Mouse (Mus musculus): Measurements from ENCODE around the gene Ranbp3. TPM values are rescaled to one million over a fixed set of nuclear protein-coding genes. Genes with fewer than 3 reads are reported as not detected.

The Ranbp3 gene
- polyA plus RNA-seq, 1 experiment from 2014 or later, result 109 TPM

DNA sequence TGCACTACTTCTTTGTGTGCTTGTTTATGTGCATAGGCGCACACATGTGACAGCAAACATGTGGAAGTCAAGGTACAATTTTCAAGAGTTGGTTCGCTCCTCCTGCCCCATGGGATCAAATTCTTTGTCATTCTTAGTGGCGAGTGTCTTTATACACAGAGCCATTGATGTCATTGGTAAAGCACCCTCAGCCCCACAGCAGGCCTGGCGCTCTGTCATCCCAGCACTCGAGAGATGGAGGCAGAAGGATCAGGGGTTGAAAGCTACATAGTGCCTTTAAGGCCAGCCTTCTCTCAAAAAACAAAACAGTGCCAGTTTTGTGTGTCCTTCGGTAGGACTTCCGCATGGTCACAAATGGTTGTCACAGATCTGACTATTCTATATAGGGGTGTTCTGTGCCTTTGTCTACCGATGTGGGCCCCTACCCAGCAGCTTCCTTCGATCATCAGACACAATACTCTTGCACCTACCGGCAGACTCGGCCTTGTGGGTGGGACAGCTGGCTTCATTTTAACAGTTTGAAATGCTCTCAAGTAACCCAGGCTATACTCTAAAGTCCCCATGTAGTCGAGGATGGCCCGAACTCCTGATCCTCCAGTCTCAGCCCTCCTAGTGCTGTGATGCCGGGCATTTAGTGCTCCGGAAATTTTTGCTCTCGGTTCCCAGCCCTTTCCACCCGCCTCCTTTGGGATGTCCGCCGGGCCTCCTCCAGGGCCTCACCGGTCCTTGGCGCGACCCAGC is 43.0 kb downstream of the Ranbp3 start:
- Histone ChIP-seq H3K27ac (peak overlapping the region; percentile 91), H3K4me3 (peak overlapping the region; percentile 79), H3K9me3 (no peaks in the 10 kb centered on the region), H3K36me3 (replicated peaks) (peaks cover 8% of the 10 kb centered on the region; the same call in 1 of the 2 replicates), H3K9ac (peak overlapping the region; percentile 87), H3K4me2 (peak overlapping the region; percentile 84), H3K27me3 (replicated peaks) (no peaks in the 10 kb centered on the region), H3K4me1 (peaks cover 33% of the 10 kb centered on the region)
- ATAC-seq (replicated peaks), result peak; percentile 2; the same call in 1 of the 2 replicates
- 26% methylated on average over 22 of the region's 22 CpGs for WGBS

DNA sequence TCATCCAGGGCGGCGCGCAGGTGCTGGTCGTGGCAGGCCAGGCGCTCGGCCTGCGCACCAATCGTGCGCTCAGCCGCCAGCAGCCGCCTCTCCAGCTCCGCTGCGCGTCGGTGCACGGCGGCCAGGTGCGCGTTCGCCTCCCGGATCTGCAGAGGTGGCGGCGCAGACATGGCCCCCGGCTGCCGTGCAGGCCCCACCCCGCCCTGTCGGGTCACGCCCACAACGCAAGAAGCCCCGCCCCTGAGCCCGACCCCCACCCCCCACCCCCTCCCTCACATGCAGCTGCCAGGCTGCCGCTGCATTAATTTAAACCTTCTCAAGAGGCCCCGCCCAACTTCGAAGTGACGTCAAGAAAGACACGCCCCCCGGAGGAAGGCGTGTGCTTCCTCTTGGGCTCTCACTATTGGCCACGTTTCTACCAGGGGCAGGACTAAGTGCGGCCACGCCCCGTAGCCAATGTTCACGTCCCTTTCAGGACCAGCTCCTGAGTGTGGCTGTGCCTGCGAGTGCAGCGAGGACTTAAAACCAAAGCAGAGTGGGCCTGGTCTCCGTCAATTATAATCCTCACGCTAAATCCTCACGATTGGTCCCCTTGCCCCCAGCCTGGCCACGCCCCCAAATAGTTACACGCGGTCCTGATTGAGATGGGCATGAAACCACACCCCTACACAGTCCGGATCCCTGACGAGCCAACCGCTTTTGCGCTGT is 43.7 kb downstream of the Ranbp3 start:
- ATAC-seq (replicated peaks), result peak; percentile 95
- Histone ChIP-seq H3K9me3 (no peaks in the 10 kb centered on the region), H3K36me3 (replicated peaks) (peaks cover 6% of the 10 kb centered on the region; the same call in 1 of the 2 replicates), H3K27me3 (replicated peaks) (no peaks in the 10 kb centered on the region), H3K27ac (peak overlapping the region; percentile 91), H3K4me2 (peak overlapping the region; percentile 84), H3K4me1 (peaks cover 33% of the 10 kb centered on the region), H3K4me3 (peak overlapping the region; percentile 79), H3K9ac (peak overlapping the region; percentile 87)
- WGBS, result under 1% methylated on average over 52 of the region's 55 CpGs

DNA sequence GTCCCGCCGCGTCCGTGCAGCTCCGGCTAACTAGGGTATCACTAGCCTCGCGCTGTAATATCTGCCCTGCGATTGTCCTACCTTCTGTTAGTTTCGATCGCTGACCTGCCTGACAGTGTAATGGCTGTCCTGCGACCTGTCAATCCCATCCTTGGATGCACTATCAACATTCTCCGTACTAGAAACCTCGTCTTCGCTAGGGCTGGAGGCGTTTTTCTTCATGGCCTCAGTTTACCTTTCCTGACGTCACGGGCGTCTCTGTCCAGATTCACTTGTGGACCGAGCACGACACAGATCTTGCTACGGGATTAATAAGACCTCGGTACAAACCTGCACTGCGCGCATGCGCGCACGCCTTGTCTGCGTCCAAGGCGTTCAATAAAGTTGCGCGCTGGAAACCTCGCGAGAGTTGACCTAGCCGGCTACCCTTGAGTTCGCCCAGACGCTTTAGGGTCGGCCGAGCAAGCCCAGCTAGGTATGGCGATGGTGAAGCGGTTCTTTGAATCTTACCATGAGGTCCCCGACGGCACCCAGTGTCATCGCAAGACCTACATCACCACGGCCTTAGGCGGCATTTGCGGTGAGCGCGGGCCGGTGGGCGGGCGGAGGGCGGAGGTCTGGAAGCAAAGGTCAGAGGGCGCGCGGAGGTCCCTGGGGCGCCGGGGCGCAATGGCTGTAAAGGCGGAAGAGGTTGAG is 44.4 kb downstream of the Ranbp3 start, which contains the start of the genes Ndufa11 and Vmac:
Ndufa11 (plus strand) TSS at position 405 of the 696 bp plus-strand sequence.
Vmac (minus strand) TSS at position 660 of the 696 bp plus-strand sequence.
- H3K9me3 ChIP-seq, result no peaks in the 10 kb centered on the region
- peaks cover 11% of the 10 kb centered on the region; the same call in 1 of the 2 replicates for H3K36me3 ChIP-seq (replicated peaks)
- H3K4me1 ChIP-seq, result peaks cover 33% of the 10 kb centered on the region
- H3K27me3 ChIP-seq (replicated peaks), result no peaks in the 10 kb centered on the region
- peak; percentile 81 for ATAC-seq (replicated peaks)
- peak within 1 kb of the TSS; percentile 79 for H3K4me3 ChIP-seq
- peak within 1 kb of the TSS; percentile 92 for H3K9ac ChIP-seq
- H3K4me2 ChIP-seq, result peak within 1 kb of the TSS; percentile 84
- peak within 1 kb of the TSS; percentile 91 for H3K27ac ChIP-seq
- under 1% methylated on average over 59 of the region's 59 CpGs for WGBS

DNA sequence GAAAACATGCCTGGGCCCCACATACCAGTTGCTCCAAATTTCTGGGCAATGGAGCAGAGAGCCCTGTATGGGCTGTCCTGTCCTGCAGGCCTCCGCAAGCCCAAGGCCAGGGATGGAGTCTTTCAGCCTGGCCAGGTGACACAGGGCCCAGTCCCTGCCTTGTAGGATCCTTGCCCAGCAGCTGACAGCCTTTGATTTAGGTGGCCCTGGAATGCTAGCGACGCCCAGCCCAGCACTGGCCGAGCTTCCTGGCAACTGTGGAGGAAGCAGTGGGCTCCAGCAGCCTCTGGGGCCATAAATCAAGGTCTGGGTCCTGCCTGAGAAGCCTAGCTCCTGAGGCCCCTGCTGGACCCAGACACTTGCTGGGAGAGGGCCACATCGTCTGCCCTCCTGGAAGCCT is 49.3 kb downstream of the Ranbp3 start:
- H3K27ac ChIP-seq, result no peak overlapping the region
- H3K36me3 ChIP-seq (replicated peaks), result peaks cover 27% of the 10 kb centered on the region; the same call in 1 of the 2 replicates
- H3K4me1 ChIP-seq, result peaks cover 21% of the 10 kb centered on the region
- 96% methylated on average over 5 of the region's 5 CpGs for WGBS
- H3K4me2 ChIP-seq, result no peak overlapping the region
- no peak for ATAC-seq (replicated peaks)
- no peaks in the 10 kb centered on the region for H3K9me3 ChIP-seq
- no peak overlapping the region for H3K9ac ChIP-seq
- H3K27me3 ChIP-seq (replicated peaks), result no peaks in the 10 kb centered on the region
- no peak overlapping the region for H3K4me3 ChIP-seq

DNA sequence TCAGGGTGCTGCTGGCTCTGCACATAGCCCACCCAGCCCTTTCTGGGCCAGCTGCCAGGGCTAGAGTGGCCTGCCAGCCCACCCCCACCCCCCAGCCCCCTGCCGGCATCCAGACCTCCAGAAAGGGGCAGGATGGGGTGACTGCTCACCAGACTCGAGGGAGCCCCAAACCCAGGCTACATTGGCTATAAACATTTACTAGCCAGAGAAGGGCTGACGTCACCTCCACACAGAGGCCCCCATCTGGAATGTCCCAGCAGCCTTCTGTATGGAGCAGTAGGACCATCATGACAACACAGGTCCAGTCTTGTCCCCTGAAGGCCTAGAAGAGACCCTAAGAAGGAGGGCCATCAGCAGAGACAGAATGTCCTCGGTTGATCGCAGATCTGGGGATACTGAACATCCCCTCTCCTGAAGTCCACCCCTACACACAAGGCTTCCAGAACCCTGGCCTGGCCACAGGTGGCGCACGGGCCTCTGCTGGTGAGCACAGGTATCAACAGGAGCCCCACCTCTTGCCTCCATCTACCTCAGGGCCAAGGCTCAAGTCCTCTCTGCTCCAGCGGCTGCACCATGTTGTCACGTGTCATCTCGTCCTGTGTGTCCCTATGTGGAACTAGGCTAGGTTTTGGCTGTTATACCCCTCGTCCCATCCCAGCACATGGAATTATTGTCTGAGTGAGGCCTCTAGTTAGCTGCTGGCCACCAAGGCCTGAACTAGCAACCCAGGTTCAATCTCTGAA is 50.5 kb downstream of the Ranbp3 start:
- no peak for ATAC-seq (replicated peaks)
- H3K27ac ChIP-seq, result no peak overlapping the region
- no peak overlapping the region for H3K4me3 ChIP-seq
- H3K4me2 ChIP-seq, result no peak overlapping the region
- H3K4me1 ChIP-seq, result peaks cover 14% of the 10 kb centered on the region
- peaks cover 27% of the 10 kb centered on the region; the same call in 1 of the 2 replicates for H3K36me3 ChIP-seq (replicated peaks)
- no peaks in the 10 kb centered on the region for H3K9me3 ChIP-seq
- no peak overlapping the region for H3K9ac ChIP-seq
- H3K27me3 ChIP-seq (replicated peaks), result no peaks in the 10 kb centered on the region
- WGBS, result 87% methylated on average over 11 of the region's 11 CpGs

DNA sequence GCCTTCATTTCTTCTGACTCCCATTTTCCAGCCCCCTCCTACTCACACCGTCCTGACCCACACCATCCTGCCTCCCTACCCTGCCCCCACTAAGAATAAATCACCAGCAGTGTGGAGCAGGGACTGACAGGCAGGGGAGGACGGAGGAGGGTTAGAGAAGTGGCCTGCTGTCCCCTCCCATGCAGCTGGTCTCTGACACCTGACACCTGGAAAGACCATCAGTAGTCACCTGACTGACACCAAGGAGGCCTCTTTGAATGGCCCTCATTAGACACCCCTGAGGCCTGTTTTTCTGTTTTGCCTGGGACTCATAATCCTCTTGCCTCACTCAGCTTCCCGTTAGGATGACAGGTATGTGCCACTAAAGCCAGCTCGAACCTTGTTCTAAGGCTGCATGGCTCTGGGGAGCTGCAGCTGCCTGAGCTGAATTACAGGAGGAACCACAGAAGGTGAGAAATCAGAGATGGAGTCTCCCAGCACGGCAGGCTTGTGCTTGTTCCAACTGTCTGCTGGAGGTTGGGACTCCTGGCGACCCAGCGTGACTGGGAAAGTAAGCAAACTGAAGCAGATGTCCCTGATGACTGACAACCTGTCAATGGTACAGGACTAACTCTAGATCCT is 54.0 kb downstream of the Ranbp3 start:
- Histone ChIP-seq H3K4me3 (no peak overlapping the region), H3K36me3 (replicated peaks) (peaks cover 20% of the 10 kb centered on the region; the same call in 1 of the 2 replicates), H3K4me1 (no peaks in the 10 kb centered on the region), H3K9me3 (no peaks in the 10 kb centered on the region), H3K27me3 (replicated peaks) (no peaks in the 10 kb centered on the region), H3K27ac (no peak overlapping the region), H3K9ac (no peak overlapping the region), H3K4me2 (no peak overlapping the region)
- WGBS, result 12% methylated on average over 7 of the region's 7 CpGs
- 0 out of 2 replicates have a peak, but pooled peaks have one; percentile 27 for ATAC-seq (replicated peaks)

DNA sequence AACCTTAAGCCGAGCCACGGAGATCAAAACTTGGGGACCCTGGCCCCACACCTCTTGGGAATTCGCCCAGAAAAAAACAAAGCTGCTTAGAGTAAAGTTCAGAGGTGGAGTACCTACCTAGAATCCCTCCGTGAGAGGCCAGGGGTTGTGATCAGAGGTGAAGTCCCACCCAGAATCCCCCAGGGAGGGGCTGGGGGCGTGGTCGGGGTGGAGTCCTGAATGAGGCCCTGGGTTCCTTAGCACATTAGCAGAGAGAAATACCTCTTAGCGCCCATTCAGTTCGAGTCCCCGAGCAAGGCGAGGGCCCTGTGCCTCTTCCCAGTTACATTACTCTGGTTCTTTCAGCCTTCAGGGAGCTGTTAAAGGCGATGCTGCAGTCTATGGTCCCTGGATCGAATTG is 54.6 kb downstream of the Ranbp3 start:
- Histone ChIP-seq H3K4me3 (no peak overlapping the region), H3K27ac (no peak overlapping the region), H3K9me3 (no peaks in the 10 kb centered on the region), H3K27me3 (replicated peaks) (no peaks in the 10 kb centered on the region), H3K9ac (no peak overlapping the region), H3K36me3 (replicated peaks) (peaks cover 15% of the 10 kb centered on the region; the same call in 1 of the 2 replicates), H3K4me1 (no peaks in the 10 kb centered on the region), H3K4me2 (no peak overlapping the region)
- WGBS, result 12% methylated on average over 12 of the region's 12 CpGs
- ATAC-seq (replicated peaks), result no peak

DNA sequence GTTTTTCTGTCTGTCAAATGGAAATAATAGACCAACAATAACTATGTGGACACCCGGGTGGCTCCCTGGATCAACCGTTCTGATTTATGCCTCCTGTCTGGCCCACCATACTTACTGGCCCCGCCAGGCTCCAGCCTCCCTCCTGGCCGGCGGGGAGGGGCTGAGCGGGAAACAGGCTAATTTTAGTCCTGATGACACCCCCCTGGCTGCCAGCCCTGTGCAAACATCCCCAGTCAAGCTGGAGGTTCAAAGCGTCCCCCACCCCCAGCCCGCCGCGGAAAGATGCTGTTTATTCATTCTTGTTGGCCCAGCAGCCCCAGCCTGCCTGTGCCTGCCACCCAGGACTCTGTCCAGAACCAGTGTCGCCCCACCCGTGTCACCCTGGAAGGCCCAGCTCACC is 55.0 kb downstream of the Ranbp3 start:
- H3K36me3 ChIP-seq (replicated peaks), result 0 out of 2 replicates have a peak, but pooled peaks cover 10% of the 10 kb centered on the region
- no peak overlapping the region for H3K4me2 ChIP-seq
- H3K9ac ChIP-seq, result no peak overlapping the region
- H3K27ac ChIP-seq, result no peak overlapping the region
- 48% methylated on average over 12 of the region's 12 CpGs for WGBS
- no peaks in the 10 kb centered on the region for H3K9me3 ChIP-seq
- ATAC-seq (replicated peaks), result no peak
- H3K4me3 ChIP-seq, result no peak overlapping the region
- H3K27me3 ChIP-seq (replicated peaks), result no peaks in the 10 kb centered on the region
- no peaks in the 10 kb centered on the region for H3K4me1 ChIP-seq

DNA sequence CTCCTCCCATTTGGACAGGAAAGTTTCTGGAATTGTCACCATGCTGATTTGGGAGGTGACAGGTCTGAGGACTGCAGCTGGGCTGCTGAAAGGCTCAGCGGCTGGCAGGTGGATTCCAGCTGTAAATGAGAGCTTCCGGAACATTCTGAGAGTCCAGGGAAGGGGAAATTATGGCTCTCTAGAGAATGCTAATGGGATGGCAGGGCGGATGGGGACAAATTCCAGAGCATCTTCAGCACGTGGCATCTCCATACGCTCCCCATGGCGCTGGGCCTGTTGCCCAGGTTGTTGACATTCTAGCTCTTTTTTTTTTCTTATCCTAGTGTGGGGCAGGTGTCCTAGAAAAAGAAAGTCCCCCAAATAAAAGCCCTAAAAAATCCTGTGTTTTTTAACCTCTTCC is 56.1 kb downstream of the Ranbp3 start:
- H3K27ac ChIP-seq, result no peak overlapping the region
- no peaks in the 10 kb centered on the region for H3K27me3 ChIP-seq (replicated peaks)
- ATAC-seq (replicated peaks), result no peak
- no peaks in the 10 kb centered on the region for H3K9me3 ChIP-seq
- no peak overlapping the region for H3K9ac ChIP-seq
- H3K4me3 ChIP-seq, result no peak overlapping the region
- H3K36me3 ChIP-seq (replicated peaks), result 0 out of 2 replicates have a peak, but pooled peaks cover 3% of the 10 kb centered on the region
- WGBS, result 51% methylated on average over 6 of the region's 6 CpGs
- no peaks in the 10 kb centered on the region for H3K4me1 ChIP-seq
- no peak overlapping the region for H3K4me2 ChIP-seq

DNA sequence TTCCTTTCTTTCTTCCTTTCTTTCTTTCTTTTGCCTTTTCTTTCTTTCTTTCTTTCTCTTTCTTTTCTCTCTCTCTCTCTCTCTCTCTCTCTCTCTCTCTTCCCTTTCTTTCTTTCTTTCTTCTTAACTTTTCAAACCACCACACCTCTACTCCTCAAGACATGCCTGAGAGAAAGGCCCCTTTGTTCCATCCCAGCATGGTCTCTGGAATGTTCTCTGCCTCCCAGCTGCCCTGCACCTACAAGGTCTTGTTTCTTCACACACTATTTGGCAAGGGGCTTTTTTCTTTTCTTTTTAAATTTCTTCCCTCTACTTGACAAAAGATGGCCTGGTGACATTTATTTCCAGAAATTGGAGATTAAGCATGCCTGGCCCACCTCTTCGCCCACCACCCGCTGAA is 56.6 kb downstream of the Ranbp3 start:
- Histone ChIP-seq H3K9ac (no peak overlapping the region), H3K4me3 (no peak overlapping the region), H3K27ac (no peak overlapping the region), H3K4me2 (no peak overlapping the region), H3K27me3 (replicated peaks) (no peaks in the 10 kb centered on the region), H3K9me3 (no peaks in the 10 kb centered on the region), H3K4me1 (no peaks in the 10 kb centered on the region), H3K36me3 (replicated peaks) (0 out of 2 replicates have a peak, but pooled peaks cover 3% of the 10 kb centered on the region)
- 51% methylated on average over 2 of the region's 2 CpGs for WGBS
- ATAC-seq (replicated peaks), result no peak

DNA sequence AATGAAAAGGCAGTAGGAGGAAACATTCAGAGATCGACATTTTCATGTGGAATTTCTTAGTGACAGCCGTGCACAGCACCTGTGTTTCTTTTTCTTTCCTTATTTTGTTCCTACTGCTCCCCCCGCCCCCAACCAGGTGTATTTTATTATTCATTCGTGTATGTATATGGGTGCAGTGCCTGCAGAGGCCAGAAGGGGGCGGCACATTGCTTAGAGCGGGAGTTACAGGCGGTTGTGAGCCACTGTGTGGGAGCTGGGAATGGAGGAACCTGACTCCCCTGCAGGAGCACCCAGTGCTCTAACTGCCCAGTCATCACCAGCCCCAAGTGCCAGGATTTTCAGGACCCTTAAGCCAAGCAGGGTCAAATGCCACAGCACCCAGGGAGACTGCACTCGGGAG is 63.4 kb downstream of the Ranbp3 start:
- Histone ChIP-seq H3K4me3 (no peak overlapping the region), H3K27me3 (replicated peaks) (no peaks in the 10 kb centered on the region), H3K9ac (no peak overlapping the region), H3K4me1 (no peaks in the 10 kb centered on the region), H3K27ac (no peak overlapping the region), H3K9me3 (no peaks in the 10 kb centered on the region), H3K4me2 (no peak overlapping the region), H3K36me3 (replicated peaks) (no peaks in the 10 kb centered on the region)
- WGBS, result 53% methylated on average over 8 of the region's 8 CpGs
- no peak for ATAC-seq (replicated peaks)
